Mouse (Mus musculus) liver, embryonic 14.5 days (tissue): Measurements from ENCODE around the gene Klk7.

Experiments
- CTCF ChIP-seq: IDR thresholded peaks from 2 replicates; pipeline ENCODE4 v1.5.1; 2016; ENCODE audit warnings: antibody characterized with exemption, low read depth, control low read depth
- EP300 ChIP-seq: IDR thresholded peaks from 2 replicates; pipeline ENCODE4 v1.6.1; 2016; ENCODE audit warnings: antibody characterized with exemption, low read depth

GRCm38 (mm10) chr7:43824199-43824598, 13.1 kb downstream of the Klk7 start, which contains the start of gene Klk6:
- TF ChIP-seq CTCF = no peak
- TF ChIP-seq EP300 = no peak
